Mouse (Mus musculus) CD4-positive, CD25-positive, alpha-beta regulatory T cell, adult 2 months (primary cell): ENCODE measurements at regions not wholly inside any gene's neighbourhood (a gene's known extent, or its start where the extent isn't known, plus 50 kb on each side); places are given as distances from the start of the nearest gene placed in this dataset.

Experiments
- DNase-seq: peaks from one replicate; pipeline ENCODE4 v3.0.0-alpha.2; 2012; ENCODE audit warnings: low read depth, low spot score

DNA sequence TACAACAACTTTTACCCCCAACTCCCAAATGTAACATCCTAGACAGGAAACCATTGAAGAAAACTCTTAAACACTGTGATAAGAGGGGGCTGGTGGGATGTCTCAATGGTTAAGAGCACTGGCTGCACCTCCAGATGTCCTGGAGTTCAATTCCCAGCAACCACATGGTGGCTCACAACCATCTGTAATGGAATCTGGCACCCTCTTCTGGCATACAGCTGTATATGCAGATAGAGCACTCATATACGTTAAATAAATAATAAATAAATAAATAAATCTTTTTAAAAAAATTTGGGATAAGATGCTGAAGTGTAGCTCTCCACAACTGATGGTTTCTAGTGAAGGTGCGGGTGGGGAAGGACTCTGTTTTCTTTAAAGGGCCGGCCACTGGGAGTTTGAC lies 69.3 kb downstream of the Kctd15 start:
- DNase-seq = no peak

DNA sequence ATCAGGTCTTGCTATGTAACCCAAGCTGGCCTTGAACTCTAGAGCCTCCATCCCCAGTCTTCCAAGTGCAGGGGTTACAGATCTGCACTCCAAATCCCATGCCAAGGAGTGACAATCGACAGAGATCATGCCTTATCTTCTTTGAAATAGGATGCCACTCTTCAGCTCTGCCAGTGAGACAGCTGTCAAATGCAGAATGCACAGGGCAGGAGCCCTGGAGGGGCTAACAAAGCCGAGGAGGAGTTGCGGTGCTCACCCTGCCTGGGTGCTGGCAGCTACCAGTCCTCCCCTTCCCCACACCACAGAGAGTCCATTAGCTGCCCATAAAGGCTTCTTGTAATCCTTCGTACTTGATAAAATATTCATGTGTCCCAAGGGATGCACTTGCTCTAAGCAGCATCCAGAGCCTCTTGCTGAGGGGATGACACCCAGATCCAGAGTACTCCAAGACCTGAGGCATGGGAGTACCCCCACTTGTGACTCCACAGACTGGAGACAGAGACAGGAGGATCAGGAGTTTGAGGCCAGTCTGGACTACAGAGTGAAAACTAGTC lies 71.1 kb downstream of the Kctd15 start:
- DNase-seq = no peak

DNA sequence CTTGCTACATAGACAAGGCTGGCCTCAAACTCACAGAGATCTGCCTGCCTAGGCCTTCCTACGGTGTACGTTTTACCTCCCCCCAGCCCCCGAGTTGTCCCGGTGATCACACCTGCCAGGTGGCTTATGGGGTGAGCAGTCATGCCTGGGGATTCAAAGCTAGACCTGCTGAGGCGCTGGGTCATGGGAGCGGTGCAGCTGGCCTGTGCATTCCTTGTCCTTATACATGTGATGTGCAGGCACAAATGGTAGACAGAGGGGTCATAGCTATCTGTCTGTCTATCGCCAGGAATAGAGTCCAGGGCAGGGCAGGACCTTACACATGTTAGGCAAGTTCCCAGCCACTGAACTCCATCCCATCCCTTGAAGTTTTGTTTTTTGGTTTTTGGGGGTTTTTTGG lies 71.7 kb downstream of the Kctd15 start:
- DNase-seq = no peak

DNA sequence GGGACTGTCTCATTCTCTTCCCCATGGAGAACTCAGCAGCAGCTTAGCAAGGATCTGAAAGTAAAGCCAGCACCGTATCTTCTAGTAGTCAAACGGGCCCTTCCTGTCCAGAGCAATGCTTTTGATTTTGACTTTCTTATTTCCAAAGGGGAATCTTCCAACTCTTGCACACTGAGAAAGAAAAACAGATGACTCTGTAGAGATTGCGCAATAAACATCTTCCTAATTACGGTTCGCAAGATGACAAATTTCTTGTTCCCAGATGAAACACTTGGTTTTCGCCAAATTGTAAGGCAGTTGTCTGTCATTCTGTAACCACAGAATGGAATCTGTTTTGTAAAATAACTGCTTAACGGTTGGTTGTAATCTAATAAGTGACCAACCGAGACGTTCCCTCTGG lies 75.7 kb downstream of the Kctd15 start:
- DNase-seq = no peak

DNA sequence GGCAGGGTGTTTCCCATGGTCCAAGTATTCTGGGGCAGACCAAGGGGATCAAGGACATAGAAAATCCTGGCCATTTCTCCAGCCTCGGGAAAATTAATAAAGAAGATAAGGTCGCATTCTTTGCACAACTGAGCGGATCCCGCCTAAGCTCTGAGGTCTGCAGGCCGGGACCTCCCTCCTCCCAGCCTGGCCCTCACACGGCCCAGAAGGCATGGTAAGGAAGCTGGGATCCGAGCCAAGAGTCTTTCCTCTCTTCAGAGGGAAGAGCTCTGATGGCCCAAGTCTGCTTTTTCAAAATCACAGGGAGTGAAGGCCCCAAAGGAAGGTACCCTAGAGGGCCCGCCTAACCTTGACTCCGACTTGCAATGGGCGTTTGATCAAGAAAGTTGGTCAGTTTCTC lies 85.2 kb downstream of the Kctd15 start:
- no peak for DNase-seq

DNA sequence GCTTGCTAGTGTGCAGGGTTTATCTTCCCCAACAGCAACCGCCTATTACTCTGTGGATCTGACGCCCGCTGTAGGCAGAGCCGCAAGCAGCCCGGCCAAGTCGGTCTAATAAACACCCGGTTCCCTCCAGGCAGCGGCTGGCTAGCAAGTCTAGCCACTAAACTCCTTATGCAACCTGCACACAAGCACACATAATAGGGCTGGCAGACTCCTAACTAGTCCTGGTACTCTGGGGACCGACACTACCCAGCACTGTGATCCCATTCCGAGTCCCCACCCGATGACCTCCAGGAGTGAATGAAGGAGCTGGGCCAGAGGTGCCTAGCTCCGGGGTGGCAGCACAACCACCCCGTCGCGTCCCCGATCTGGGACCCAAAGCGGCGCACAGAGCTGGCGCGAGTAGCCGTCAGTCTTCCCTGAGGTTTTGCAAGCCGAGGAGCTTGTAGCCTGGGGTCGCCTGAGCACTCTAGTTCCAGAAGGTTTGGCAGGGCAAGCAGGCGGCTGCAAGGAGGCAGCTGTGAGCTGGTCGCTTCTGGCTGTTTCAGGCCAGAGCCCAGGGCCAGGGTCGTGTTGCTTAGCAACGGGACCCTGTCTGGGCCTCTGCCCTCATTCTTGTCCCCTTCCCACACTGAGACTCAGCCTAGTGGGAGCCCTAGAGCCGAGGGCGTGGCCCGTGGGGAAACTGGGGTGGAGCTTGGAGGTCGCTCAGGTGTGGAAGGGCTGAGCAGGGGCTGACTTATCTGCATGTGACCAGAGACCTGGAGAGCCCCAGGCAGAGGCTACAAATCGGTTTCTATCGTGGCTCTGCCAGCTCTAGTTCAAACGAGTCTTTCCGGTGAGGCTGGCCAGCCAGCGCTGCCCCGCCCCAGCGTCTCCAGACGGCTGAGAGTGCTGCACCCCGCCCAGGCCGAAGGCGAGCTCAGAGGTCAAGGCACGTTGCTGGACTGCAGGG lies 86.1 kb downstream of the Kctd15 start:
- DNase-seq = no peak

DNA sequence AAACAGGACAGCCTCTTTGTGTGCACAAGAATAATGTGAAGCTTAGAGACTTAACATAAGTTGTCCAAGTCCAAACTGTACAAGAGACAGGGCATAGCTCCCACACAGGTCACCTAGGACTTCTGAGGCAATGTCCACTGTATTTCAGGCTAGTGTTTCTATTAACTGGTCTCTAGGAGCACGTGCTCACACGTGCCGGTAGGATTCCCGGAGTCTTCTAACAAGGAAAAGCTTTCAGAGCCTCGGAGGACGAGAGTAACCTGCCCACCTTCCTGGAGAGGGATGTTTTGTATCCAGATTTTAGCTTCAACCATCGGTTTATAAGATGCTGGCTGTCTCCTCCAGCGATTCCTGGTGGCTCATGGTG lies 86.8 kb downstream of the Kctd15 start:
- DNase-seq = no peak

DNA sequence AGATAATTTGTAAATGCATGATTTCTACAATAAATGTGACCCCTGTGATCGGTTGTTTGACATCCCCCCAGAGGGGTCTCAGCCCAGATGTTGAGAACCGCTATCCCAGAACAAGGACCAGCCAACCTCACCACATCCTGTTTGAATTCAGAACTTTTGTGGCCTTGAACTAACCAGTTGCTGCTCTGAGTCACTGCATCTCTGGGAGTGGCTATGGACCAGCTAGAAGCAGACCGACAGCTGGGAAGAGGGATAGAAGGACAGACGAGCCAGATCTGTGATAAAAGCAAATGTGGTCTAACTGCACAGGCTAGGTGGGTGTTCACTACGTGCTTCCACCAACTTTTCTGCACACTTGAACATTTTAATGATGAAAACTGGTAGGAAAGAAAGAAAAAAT lies 89.0 kb downstream of the Kctd15 start:
- DNase-seq = no peak

DNA sequence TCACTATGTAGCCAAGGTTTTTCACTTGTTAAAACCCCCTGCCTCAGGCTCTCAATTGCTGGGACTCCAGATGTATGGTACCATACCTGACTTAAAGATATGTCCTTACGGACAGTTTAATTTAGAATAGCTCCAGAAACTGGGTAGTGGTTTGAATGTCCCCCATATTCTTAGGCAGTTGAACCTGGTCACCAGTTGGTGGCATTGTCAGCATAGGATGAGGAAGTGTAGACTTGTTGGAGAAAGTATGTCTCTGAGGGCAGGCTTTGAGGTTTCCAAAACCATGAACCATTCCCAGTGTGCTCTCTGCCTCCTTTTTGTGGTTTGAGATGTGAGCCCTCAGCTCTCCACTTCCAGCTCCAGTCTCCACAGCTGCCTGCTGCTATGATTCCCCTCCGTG lies 94.4 kb downstream of the Kctd15 start:
- no peak for DNase-seq

DNA sequence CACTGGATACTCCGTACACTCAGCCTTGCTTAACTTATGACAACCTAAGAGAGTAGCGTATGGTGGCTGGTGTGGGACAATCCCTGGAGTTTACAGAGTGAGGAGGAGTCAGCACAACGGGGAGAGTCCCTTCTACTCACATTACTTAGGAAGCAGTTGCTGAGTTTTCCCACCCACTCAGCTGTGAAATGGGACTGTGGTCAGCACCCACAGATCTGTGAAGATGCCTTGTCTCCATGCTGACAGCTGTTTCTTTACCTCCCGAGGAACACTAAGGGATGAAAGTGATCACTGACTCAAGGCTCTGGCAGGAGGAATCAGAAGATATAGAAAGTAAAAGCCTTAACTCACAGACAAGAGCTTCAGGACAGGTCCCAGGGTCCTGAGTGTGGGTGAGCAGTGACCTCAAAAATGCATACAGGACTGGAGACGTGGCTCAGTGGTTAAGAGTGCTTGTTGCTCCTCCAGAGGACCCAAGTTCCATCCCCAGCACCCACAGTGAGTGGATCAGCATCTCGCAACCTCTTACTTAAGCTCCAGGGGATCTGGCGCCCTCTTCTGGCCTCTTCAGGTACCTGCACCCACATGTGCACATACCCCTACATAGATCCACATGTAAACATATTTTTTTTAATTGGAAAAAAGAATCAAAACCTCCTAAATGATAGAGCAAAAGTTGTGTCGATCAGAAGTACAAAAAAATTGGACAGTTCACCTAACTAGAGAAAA lies 97.8 kb downstream of the Kctd15 start:
- no peak for DNase-seq

DNA sequence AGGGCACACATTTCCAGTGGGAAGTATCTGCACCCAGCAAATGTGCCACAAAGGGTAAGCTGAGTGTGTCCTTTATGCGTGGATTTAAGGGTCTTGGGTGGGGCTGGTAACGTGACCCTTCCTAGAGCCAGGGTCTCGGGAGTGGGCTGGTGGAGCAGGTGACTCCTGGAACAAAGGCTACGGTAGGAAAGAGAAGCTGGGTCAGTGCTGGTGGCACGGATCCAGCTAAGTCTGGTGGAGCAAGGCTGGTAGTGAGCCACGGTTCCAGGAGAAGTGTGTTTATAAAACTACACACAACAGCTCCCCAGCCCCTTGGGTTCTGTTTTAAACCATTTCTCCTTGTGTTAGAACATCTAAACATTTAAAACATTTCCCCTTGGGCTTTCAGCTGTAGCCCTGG lies 101.3 kb downstream of the Kctd15 start:
- no peak for DNase-seq

DNA sequence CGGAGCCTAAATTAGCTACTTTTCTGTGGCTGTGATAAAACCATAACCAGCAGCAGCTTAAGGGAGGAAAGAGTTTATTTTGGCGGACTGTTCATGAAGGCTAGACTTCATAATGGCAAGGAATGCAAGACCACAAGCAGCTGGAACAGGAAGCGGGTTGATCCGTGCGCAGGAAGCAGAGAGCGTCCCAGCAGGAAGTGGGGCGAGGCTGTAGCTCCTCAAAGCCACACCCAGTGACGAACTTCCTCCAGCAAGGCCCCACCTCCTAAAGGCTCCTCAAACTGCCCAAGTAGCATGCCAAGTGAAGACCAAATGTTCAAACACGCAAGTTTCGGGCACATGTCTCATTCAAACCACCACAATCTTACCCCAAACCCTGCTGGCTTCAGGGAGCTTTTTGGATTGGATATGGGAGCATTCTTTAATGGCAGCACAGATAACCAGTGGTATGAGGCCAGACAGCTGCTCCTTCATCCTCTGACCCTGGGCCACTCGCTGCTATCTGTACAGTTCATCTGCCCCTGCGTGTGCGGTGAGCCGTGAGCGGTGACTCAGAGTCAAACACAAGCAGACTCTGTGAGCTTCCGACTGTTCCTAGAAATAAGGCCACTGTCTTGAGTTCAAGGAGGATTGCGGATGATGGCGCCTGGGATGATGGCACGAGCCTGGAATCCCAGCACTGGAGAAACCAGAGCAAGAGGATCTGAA lies 109.8 kb downstream of the Kctd15 start:
- no peak for DNase-seq

DNA sequence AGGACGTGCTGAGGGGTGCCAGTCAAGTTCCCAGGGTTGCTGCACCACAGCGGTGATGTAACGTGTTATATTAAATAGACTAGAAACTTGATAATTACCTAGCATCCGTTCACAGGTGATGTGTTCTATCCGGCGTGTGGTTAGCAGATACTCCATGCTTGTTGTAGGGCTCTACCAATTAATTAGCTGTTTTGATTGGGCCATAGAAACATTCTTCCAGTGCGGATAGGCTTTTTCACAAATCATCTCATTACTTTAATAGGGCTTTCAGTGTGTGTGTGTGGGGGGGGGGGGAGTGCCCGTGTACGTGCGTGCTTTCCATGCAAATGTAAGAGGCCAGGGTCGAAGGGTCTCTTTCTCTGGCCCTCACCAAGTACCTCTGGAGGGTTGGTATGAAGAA lies 110.6 kb downstream of the Kctd15 start:
- no peak for DNase-seq

DNA sequence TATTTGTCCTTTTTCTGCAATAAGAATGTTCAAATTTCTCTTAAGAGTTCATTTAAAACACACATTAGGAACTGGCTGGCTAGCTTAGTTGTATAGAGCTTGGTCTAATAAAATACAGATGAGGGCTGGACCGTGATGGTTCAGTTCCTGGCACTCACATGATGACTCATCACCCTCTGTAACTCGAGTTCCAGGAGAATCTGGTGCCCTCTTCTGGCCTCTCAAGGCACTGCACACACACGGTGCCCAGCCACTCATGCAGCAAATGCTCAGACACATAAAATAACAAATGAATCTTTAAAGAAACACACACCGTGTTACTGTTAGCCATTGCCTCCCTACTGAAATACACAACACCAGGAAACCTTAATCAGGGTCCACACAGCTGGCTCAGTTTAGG lies 114.6 kb downstream of the Kctd15 start:
- DNase-seq = no peak

DNA sequence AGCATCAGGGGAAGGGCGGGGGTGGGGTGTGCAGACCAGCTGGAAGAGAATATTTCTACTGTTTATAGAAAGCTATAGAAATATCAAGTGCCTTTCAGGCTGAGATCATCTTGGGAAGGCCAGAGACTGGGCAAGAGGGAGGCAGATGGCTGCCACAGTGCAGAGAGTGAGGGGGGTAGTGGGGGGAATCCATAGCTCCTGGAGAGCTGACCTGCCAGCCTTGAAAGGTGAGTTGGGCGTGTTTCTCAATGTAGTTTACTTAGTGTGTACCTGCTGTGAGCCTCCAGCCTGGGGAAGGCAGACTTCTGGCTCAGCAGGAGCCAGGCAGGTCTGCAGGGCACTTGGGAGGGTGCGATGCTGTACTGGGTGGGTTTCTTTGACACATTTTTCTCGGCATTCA lies 115.5 kb downstream of the Kctd15 start:
- no peak for DNase-seq

DNA sequence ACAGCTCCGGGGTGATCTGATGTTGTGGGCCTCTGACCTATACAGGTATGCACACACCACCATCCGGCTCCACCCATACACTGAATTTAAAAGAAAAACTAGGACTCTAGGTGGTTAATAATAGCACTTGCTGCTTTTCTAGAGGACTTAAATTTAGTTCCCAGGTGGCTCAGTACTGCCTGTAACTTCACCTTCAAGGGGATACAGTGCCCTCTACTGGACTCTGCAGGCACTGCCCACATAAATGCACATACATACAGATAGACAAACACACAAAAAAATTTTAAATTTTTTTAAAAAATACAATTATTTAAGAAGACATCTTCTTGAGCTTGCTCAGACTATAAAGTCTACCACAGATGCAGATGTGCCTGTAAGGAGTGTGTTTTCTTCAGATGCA lies 116.7 kb downstream of the Kctd15 start:
- DNase-seq = no peak

DNA sequence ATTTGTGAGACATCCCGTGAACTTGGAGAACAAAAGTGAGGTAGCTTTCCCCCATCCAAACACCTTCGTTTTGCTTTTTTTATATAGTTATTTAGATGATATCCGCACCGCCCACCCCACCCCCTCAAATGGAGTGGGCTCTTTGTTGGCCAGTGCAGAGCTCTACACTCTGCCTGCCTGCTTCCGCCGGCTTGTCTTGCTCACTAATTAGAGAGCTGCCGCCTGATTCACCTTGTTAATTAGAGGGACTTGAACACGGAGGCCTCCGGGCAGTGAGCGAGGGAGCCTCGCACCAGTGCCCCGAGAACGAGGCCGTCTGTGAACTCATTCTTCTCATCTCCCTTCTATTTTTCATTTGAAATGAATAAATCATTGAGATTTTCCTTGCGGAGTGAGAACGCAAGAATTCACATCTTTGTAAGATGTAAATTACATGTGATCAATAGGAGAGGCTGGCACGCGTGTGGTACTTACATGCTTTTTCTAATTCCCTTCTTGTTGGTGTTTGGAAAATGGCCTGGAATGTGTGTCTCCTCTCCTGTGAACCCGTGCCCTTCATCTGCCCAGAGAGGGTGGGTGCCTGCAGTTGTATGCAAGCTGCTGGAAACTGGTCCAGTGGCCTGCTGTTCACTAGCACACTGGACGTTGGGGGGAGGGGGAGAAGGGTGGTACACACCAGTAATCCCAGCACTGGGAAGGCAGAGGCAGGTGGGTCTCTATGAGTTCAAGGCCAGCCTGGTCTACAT lies 118.0 kb downstream of the Kctd15 start:
- no peak for DNase-seq

DNA sequence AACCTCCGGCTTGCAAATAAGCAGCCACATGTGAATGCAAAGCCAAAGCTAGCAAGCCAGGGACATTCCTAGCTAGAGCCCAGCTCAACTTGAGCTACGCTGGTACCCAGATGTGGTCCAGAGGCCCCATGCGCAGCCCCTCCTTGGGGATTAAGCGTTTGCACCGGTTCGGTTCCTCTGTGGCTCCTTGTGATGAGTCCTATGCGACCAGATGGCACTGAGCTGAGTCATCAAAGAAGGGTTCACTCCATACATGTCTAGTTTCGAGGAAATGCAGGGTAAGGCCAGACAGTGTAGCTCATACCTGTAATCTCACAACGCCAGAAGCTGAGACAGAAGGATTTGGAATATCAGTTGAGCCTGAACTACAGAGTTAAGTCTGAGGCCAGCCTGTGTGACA lies 119.4 kb downstream of the Kctd15 start:
- no peak for DNase-seq

DNA sequence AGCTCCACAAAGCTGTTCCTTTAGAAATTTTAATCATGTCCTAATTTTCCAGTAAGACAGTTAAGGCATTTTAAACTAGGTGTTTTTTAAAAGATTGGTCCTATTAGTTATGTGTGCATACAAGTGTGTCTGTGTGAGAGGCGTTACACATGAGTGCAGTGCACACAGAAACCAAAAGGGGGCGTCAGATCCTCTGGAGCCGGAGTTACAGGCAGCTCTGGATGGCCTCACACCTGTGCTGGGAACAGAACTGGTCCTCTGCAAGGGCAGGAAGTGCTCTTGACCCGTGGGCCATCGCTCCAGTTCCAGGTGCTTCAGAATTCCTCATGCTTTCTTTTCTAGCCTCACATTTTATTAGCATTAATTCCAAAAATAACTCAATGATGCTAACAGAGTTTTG lies 122.3 kb downstream of the Kctd15 start:
- no peak for DNase-seq

DNA sequence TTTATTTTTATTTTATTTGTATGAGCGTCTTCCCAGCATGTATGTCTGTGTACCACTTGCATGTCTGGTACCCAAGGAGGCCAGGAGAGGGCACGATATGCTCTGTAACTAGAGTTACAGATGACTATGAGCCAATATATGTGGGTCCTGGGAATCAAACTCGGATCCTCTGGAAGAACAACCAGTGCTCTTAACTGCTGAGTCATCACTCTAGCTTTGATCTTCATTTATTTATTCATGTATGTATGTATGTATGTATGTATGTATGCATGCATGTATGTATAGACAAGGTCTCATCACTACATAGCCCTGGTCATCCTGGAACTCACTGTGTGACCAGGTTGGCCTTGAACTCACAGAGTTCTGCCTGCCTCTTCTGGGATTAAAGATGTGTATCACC lies 124.9 kb downstream of the Kctd15 start:
- DNase-seq = no peak

DNA sequence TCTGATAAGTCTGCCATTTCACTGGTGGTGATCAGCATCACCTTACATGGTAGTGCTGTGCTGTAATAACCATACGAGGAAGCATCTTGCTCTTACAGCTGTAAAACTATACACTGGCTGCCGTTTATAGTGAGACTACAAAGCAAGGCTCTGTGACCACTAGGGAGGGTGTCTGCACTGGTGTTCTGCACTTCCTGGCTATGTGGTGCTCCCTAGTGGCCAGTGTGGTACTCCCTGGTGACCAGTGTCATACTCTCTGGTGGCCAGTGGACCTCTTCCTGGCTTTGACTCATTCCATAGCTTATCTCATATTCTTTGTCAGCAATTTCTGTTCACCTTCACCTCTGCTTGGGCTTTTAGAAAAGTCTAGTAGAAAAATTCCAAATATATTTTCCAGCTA lies 114.7 kb upstream of the Lsm14a start:
- DNase-seq = no peak

DNA sequence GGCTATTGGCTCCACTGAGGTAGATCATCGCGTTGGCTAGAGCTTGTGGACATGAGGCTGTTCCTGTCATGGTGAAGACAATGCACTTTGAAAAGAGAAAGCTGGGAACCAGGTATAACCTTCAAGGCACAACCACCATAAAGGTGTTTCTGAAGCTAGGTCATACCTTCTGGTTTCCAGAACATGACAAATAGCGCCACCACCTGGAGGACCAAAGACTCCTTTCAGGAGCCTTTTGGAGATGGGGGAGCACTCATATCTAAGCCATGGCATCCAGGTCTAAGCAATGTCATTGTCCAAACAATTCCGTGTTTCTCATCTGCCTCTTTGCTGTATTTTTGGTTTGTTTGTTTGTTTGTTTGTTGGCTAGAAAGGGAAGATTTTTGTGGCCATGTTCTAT lies 113.7 kb upstream of the Lsm14a start:
- no peak for DNase-seq
